Comparison of ENCODE assay signal across 9 mouse cellular contexts in genomic region chr11:49658791-49659469, GRCm38 (mm10). TPM values are rescaled to one million over a fixed set of nuclear protein-coding genes. Genes with fewer than 3 reads are reported as not detected.
DNase-seq lines count a peak whose midpoint lies in the region; ATAC-seq and TF ChIP-seq lines count a peak whose summit lies in the region.
"Had no signal": no experiment of that assay in that cellular context is flagged by ENCODE, and none has a peak within 500 bp of the region (broad histone marks: within the 10 kb centered on the region; RNA-seq: fewer than 3 reads in every experiment).

No protein-coding gene starts in this region.

- no peak for DNase-seq in layer of hippocampus, adult 2 months (ENCODE audit: low spot score in 2 of 2)
- DNase-seq in layer of hippocampus, adult 9-10 months (ENCODE audit: low spot score): no peak
- peak; percentile 90 for DNase-seq in ZHBTc4 (ENCODE audit: low read depth, low spot score)
- DNase-seq in cerebellum, adult 11 months: no peak
- DNase-seq in ovary, postnatal 14 days (ENCODE audit: low spot score): no peak
- DNase-seq in c-Kit-positive CD71-positive TER-119-positive erythroid progenitor cells, embryonic 14.5 days (ENCODE audit: low spot score): no peak

- no peak overlapping the region for H3K4me3 ChIP-seq in layer of hippocampus, adult 2 months
- H3K4me3 ChIP-seq: limb, embryonic 15.5 days had no signal

- ATAC-seq in hematopoietic stem cell, adult 5-6 weeks (replicated peaks in 1 of 2; ENCODE audit: insufficient read depth in 1 of 2, low FRiP score in 2 of 2, low TSS enrichment in 1 of 2, low read depth in 1 of 2, poor library complexity in 2 of 2, severe bottlenecking in 2 of 2): peak; percentile 70 to 73
- ATAC-seq in megakaryocyte progenitor cell, adult 5-6 weeks (replicated peaks; ENCODE audit: poor library complexity): peak; percentile 71

- TF ChIP-seq CTCF in layer of hippocampus, adult 2 months (conservative IDR thresholded peaks at IDR 0.05): no peak

- H3K27ac ChIP-seq in layer of hippocampus, adult 2 months: peak overlapping the region; percentile 64; the same call in 1 of the 2 replicates
- H3K27ac ChIP-seq: limb, embryonic 15.5 days had no signal

RNA-seq across cellular contexts. Expression of gene Scgb3a1, which starts 4.5 kb away (rescaled TPM):
- total RNA-seq in layer of hippocampus, adult 2 months (2021): not detected
- total RNA-seq in hematopoietic stem cell, adult 5-6 weeks (2017): 0.94 TPM in 1 of 2 replicates, not detected in the other
- total RNA-seq in megakaryocyte progenitor cell, adult 5-6 weeks (2015): not detected in 2 replicates
- not detected in 2 replicates for total RNA-seq in megakaryocyte progenitor cell, adult 5-6 weeks (2017)

RNA-seq across cellular contexts. Expression of gene Flt4, which starts 49.9 kb away (rescaled TPM):
- 1 to 10 TPM; 2.2 to 2.6 TPM for total RNA-seq in layer of hippocampus, adult 2 months (2021)
- total RNA-seq in hematopoietic stem cell, adult 5-6 weeks (2017): 0.13 TPM in 1 of 2 replicates, not detected in the other
- total RNA-seq in megakaryocyte progenitor cell, adult 5-6 weeks (2015): 0.02 and 0.07 TPM in 2 replicates
- total RNA-seq in megakaryocyte progenitor cell, adult 5-6 weeks (2017): 0.17 and 0.24 TPM in 2 replicates

RNA-seq across cellular contexts. Expression of gene Cnot6, which starts 53.6 kb away (rescaled TPM):
- 10 to 100 TPM; 43.6 to 46.4 TPM for total RNA-seq in layer of hippocampus, adult 2 months (2021)
- 55.0 and 95.4 TPM in 2 replicates for total RNA-seq in hematopoietic stem cell, adult 5-6 weeks (2017)
- 78.8 and 89.8 TPM in 2 replicates for total RNA-seq in megakaryocyte progenitor cell, adult 5-6 weeks (2015)
- total RNA-seq in megakaryocyte progenitor cell, adult 5-6 weeks (2017): 52.2 and 59.1 TPM in 2 replicates
